Mouse (Mus musculus): ENCODE data around the gene Ets2. TPM values are rescaled to one million over a fixed set of nuclear protein-coding genes. Genes with fewer than 3 reads are reported as not detected.

Ets2 gene
- polyA plus RNA-seq, 1 experiment from 2014 or later = 37.0 TPM

DNA sequence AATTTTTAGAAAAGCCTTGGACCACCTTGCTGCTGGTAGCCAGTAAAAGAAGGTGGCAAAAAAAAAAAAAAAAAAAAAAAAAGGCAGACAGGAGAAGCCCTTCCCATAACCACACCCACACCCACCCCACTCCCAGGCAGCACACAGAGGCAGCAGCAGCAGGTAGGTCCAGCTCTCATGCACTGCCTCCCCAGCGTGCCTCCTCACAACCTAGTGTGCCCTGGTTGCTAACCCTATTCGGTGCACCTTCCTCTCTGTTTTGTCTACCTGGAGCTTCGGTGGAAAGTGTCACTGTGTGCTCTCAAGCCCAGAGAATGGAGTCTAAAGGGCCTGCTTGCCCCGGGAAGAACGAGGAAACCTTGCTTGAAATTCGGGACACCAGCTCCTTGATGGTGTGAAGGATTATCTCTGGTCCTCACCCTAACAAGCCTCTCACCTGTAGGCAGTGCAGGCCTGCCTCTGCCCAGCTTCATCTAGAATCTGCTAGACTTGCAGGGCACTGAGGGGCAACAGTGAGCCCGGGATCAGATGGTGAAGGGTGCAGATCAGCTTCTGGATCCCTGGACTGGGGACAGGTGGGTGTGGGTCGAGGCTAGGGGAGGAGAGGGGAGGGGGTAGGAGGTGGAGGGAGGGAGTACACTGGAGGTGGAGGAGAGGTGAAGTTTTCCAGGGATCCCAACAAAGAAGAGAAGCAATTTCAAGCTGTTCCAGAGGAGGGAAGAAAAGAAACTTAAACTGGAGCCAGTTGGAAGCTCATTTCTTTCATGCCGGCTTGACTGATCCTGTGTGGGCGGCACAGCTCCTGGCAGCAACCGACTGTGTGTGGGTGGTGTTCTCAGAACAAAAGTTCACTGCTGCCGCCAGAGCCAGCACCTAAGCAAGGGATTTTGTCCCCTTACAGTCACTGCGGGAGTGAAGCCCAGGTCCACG lies 67.5 kb downstream of the Ets2 start:
- no peak for ATAC-seq
- no peaks in the 10 kb centered on the region for H3K27me3 ChIP-seq
- TF ChIP-seq CTCF (IDR thresholded peaks at IDR 0.05) = no peak
- in situ Hi-C loops (cut with MboI; ENCODE audit: low pct_unique_long_range_greater_than_20kb) = loop anchor here (5.0 kb wide), 1 partner anchor 43 kb away; no protein-coding TSS in a partner anchor
- DNase-seq (ENCODE audit: low read depth, low spot score) = no peak
- POLR2A ChIA-PET = no interaction called here
- CTCF ChIA-PET = interaction anchor here (1.1 to 1.9 kb wide), 3 partner anchors 8 to 24 kb away, joined by 3 to 4 read pairs (median 4); no protein-coding TSS in a partner anchor

DNA sequence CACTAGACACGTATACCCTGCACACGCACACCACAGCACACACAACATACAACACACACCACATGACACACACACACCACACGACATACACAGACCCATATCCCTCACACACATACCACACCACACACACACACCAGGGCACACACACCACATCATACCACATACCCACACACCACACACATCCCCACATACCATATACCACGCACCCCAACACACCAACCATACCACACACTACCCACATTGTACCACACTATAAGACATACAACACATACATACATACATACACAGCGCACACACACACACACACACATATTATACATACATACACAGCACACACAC lies 68.1 kb downstream of the Ets2 start:
- H3K27me3 ChIP-seq = no peaks in the 10 kb centered on the region
- in situ Hi-C loops (cut with MboI; ENCODE audit: low pct_unique_long_range_greater_than_20kb) = loop anchor here (5.0 kb wide), 1 partner anchor 42 kb away; no protein-coding TSS in a partner anchor
- DNase-seq (ENCODE audit: low read depth, low spot score) (no peak), ATAC-seq (no peak)
- TF ChIP-seq CTCF (IDR thresholded peaks at IDR 0.05) = no peak
- ChIA-PET POLR2A (interaction anchor here (0.9 kb wide), 1 partner anchor 41 kb away, joined by 3 read pairs; no protein-coding TSS in a partner anchor), CTCF (interaction anchor here (1.1 to 1.9 kb wide), 3 partner anchors 7 to 24 kb away, joined by 3 to 4 read pairs (median 4); no protein-coding TSS in a partner anchor)

DNA sequence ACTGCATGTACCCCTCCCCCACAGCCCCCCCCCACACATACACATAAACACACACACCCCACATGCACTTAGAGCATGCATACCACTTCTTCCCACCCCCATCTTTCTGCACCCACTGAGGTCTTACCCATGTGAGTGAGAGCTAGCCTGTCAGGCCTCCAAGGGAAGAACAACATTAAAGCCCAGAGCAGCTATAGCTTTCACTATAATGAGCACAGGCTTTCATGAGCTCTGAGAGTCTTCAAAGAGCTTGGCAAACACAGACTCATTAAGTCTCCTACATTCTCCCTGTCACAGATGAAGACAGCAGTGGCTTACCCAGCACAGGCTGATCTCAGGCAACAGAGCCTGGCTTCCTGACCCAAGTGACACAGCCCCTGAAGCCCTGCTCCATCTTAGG lies 68.5 kb downstream of the Ets2 start:
- no peaks in the 10 kb centered on the region for H3K27me3 ChIP-seq
- no peak for TF ChIP-seq CTCF (IDR thresholded peaks at IDR 0.05)
- ChIA-PET POLR2A (interaction anchor here (0.9 kb wide), 1 partner anchor 41 kb away, joined by 3 read pairs; no protein-coding TSS in a partner anchor), CTCF (interaction anchor here (1.2 to 1.9 kb wide), 3 partner anchors 14 to 28 kb away, joined by 4 read pairs; no protein-coding TSS in a partner anchor)
- no peak for ATAC-seq
- in situ Hi-C loops (cut with MboI; ENCODE audit: low pct_unique_long_range_greater_than_20kb) = no loop called here
- no peak for DNase-seq (ENCODE audit: low read depth, low spot score)

Other genes starting within 250 kb of the Ets2 start
- not detected for gene Erg, start 115.5 kb upstream of the Ets2 start, polyA plus RNA-seq (2021)